Mouse (Mus musculus) midbrain, embryonic 14.5 days (tissue): Measurements from ENCODE around the gene Zmynd12. TPM values are rescaled to one million over a fixed set of nuclear protein-coding genes. Genes with fewer than 3 reads are reported as not detected.

ENCODE experiments used
- ATAC-seq: fragments of 200-750 bp; cut with Nextera tagmentation; 2 replicates; pipeline ENCODE4 v1.8.0; 2017; ENCODE audit warnings: moderate number of reproducible peaks, moderate library complexity; ENCODE audit not compliant: low FRiP score, low TSS enrichment
- DNase-seq: peaks from one replicate; pipeline ENCODE4 v3.0.0-alpha.2; 2015
- H3K27ac ChIP-seq: fragments of 300-500 bp; sonication (generic); replicated peaks from 2 replicates; pipeline ENCODE4 v1.5.1; 2014; ENCODE audit warnings: mild to moderate bottlenecking, low read depth, low read length, moderate library complexity
- H3K27me3 ChIP-seq: fragments of 300-500 bp; sonication (generic); 2 replicates; pipeline ENCODE4 v1.6.1; 2014; ENCODE audit warnings: low read length, control low read depth, mixed read lengths; ENCODE audit not compliant: control insufficient read depth, insufficient read depth
- H3K36me3 ChIP-seq: fragments of 300-500 bp; sonication (generic); 2 replicates; pipeline ENCODE4 v1.6.1; 2014; ENCODE audit warnings: low read length, control low read depth; ENCODE audit not compliant: control insufficient read depth, insufficient read depth
- H3K4me1 ChIP-seq: fragments of 300-500 bp; sonication (generic); 2 replicates; pipeline ENCODE4 v1.6.1; 2014; ENCODE audit warnings: mild to moderate bottlenecking, antibody characterized with exemption, low read length, control low read depth; ENCODE audit not compliant: control insufficient read depth, insufficient read depth
- H3K4me2 ChIP-seq: fragments of 300-500 bp; sonication (generic); 2 replicates; pipeline ENCODE4 v1.6.1; 2014; ENCODE audit warnings: mild to moderate bottlenecking, low read length, moderate library complexity
- H3K4me3 ChIP-seq: fragments of 300-500 bp; sonication (generic); replicated peaks from 2 replicates; pipeline ENCODE4 v1.5.1; 2014; ENCODE audit warnings: low read depth, low read length
- H3K9ac ChIP-seq: fragments of 300-500 bp; sonication (generic); replicated peaks from 2 replicates; pipeline ENCODE4 v1.6.1; 2014; ENCODE audit warnings: mild to moderate bottlenecking, low read length, moderate library complexity
- H3K9me3 ChIP-seq: fragments of 300-500 bp; sonication (generic); 2 replicates; pipeline ENCODE4 v1.6.1; 2016; ENCODE audit warnings: low read length, control low read depth, mixed read lengths; ENCODE audit not compliant: control insufficient read depth
- WGBS: fragments of 180-500 bp; shearing (Covaris S2); extraction: QIAGEN DNeasy Blood & Tissue Kit; methylation state at CpG from one replicate; pipeline ENCODE4 v1.1.7; 2014; 5-methylcytosine and 5-hydroxymethylcytosine counted together
- polyA plus RNA-seq: library from polyadenylated mRNA; unstranded; fragments of >200 nt; fragmentation: Nextera tagmentation; extraction: Ambion mirVana; gene quantifications from 2 replicates; pipeline ENCODE4 v1.2.1, GENCODE M21; 2014

Zmynd12 gene
- polyA plus RNA-seq, 1 experiment from 2014 or later, result 0.45 TPM

- 66% methylated on average over 2 of the region's 2 CpGs for whole genome bisulfite sequencing
- Histone ChIP-seq H3K4me3 (no peak overlapping the region), H3K36me3 (no peaks in the 10 kb centered on the region), H3K9me3 (no peaks in the 10 kb centered on the region), H3K27me3 (no peaks in the 10 kb centered on the region), H3K4me1 (no peaks in the 10 kb centered on the region), H3K9ac (no peak overlapping the region), H3K4me2 (no peak overlapping the region), H3K27ac (no peak overlapping the region)
- DNase-seq (no peak), ATAC-seq (no peak)
Measured at GRCm38 (mm10) chr4:119511591-119511990, 89.0 kb downstream of the Zmynd12 start.

GRCm38 (mm10) chr4:119512731-119513141 is 90.1 kb downstream of the Zmynd12 start:
- Histone ChIP-seq H3K4me1 (no peaks in the 10 kb centered on the region), H3K27me3 (no peaks in the 10 kb centered on the region), H3K36me3 (no peaks in the 10 kb centered on the region), H3K4me2 (no peak overlapping the region), H3K4me3 (no peak overlapping the region), H3K9ac (no peak overlapping the region), H3K27ac (no peak overlapping the region), H3K9me3 (no peaks in the 10 kb centered on the region)
- ATAC-seq (no peak), DNase-seq (no peak)
- 67% methylated on average over 3 of the region's 3 CpGs for WGBS

Other genes starting within 250 kb of the Zmynd12 start
- 4.8 and 7.1 TPM in 2 replicates for gene Zfp691, start 248.6 kb upstream of the Zmynd12 start, polyA plus RNA-seq
- gene Ermap, start 232.8 kb upstream of the Zmynd12 start, polyA plus RNA-seq, result 0.24 and 0.63 TPM in 2 replicates
- 253 and 300 TPM in 2 replicates for gene Svbp, start 227.5 kb upstream of the Zmynd12 start, polyA plus RNA-seq
- 0.29 and 0.54 TPM in 2 replicates for gene Tmem269, start 204.6 kb upstream of the Zmynd12 start, polyA plus RNA-seq
- 21.1 and 26.0 TPM in 2 replicates for gene AU022252, start 190.1 kb upstream of the Zmynd12 start, polyA plus RNA-seq
- gene P3h1, start 189.9 kb upstream of the Zmynd12 start, polyA plus RNA-seq, result 10.1 TPM in 2 replicates
- gene Cldn19, start 167.4 kb upstream of the Zmynd12 start, polyA plus RNA-seq, result 1.4 and 1.8 TPM in 2 replicates
- gene Ybx1, start 128.2 kb upstream of the Zmynd12 start, polyA plus RNA-seq, result 990 and 1,028 TPM in 2 replicates
- gene Ppih, start 102.3 kb upstream of the Zmynd12 start, polyA plus RNA-seq, result 57.6 and 60.0 TPM in 2 replicates
- gene Ccdc30, start 7.3 kb upstream of the Zmynd12 start, polyA plus RNA-seq, result 19.3 and 20.6 TPM in 2 replicates
- gene Ppcs, start 394 bp upstream of the Zmynd12 start, polyA plus RNA-seq, result 20.9 and 24.5 TPM in 2 replicates
- 22.9 and 26.2 TPM in 2 replicates for gene Rimkla, start 69.8 kb downstream of the Zmynd12 start, polyA plus RNA-seq
- gene Foxj3, start 114.2 kb downstream of the Zmynd12 start, polyA plus RNA-seq, result 18.6 and 31.6 TPM in 2 replicates
- gene Frg2f1, start 116.7 kb downstream of the Zmynd12 start, polyA plus RNA-seq, result 8.6 and 9.5 TPM in 2 replicates
- not detected in 2 replicates for gene Guca2a, start 214.9 kb downstream of the Zmynd12 start, polyA plus RNA-seq
- not detected in 2 replicates for gene Guca2b, start 236.1 kb downstream of the Zmynd12 start, polyA plus RNA-seq